Mouse (Mus musculus): ENCODE measurements around the gene Slc34a3.
"Not testable (repeated sequence)": the region's sequence is repeated elsewhere in the genome, so short reads cannot be mapped to it uniquely, and the experiment has no call there.

The Slc34a3 gene

DNA sequence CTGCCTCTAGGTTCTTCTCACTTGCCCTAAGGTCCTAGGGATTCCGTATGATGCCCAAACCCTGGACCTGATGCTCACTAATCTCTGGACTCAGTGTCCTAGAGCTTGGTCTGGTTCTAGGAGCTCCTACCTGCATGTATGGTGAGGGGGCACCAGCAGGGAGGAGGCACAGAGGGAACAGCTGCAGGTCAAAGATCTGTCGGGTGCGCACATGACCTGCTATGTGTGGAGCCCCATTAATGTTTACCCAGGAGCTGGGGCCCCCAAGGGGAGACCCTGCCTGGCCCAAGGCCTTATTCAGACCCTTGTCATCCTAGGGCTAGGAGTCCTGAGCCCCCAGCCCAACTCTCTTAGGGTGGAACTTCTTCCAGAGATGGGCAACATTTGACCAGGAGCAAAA, at the start of gene Slc34a3:
Gene Slc34a3, minus strand, starts transcription at position 315 of the 400 bp plus-strand sequence.
- DNase-seq (ENCODE audit: low spot score), result no peak

DNA sequence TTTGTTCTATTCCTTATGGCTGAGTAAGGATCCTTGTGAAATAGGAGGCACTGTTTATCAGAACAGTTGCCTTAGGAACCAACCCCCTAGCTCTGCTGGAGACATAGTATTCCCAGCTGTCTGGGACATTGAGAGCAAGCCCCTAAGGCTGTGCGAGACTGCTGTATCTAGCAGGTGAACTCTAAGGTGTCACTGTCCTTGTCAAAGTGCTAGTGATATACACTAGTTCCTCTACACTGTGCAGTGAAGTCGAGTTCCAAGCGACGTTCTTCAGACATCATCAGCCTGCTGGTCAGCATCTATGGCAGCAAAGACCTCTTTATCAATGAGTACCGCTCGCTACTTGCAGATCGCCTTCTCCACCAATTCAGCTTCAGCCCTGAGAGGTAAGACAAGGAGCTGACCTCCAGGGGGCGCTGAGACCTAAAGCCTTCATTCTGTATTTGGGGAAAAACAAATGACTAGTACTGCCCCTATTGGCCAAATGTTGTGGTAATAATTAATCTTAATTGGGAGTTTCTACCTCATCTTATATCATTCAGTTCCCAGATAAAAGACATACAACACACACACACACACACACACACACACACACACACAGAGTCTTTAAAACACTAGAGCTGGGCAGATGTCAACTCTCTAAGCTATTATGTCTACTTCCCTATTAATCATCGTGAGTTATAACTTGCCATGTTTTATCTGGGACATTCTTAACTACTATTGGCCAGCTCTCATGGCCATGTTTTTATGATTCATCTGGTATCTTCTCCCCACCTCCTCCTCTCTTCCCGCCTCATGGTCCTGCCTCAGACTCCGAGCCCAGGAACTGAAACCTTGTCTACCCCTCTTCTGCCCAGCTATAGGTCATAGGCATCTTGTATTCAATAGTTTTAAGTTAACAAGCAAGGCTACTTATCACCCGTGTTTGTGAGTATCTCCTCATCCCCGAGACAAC, 45.0 kb upstream of the Slc34a3 start:
- peak; percentile 76 for DNase-seq (ENCODE audit: low spot score)

DNA sequence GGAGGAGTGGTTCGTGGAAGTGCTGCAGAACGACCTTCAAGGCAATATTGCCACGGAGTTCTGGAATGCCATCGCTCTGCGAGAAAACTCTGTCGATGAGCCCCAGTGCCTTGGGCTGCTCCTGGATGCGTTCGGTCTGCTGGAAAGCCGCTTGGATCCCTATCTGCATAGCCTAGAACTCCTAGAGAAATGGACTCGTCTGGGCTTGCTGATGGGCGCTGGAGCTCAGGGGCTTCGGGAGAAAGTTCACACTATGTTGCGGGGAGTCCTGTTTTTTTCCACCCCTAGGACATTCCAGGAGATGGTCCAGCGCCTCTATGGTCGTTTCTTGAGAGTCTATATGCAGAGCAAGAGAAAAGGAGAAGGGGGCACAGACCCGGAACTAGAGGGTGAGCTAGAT, 38.8 kb upstream of the Slc34a3 start:
- DNase-seq (ENCODE audit: low spot score), result no peak

DNA sequence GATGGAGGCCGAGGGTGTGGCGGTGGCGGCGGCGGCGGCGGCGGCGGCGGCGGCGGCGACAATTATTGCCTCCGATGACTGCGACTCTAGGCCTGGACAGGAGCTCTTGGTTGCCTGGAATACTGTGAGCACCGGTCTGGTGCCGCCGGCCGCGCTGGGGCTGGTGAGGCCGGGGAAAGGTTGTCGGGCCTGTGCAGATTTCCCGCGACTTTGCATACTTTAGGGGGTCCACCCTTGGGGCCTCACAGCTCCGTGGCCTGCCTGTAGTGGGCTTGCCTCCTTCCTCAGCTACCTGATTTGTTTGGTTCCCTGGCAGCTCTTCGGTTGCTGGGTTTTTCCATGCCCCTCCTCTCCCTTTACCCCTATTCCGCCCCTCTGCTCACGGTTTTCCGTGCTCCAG, 38.4 kb upstream of the Slc34a3 start:
- no peak for DNase-seq (ENCODE audit: low spot score)

DNA sequence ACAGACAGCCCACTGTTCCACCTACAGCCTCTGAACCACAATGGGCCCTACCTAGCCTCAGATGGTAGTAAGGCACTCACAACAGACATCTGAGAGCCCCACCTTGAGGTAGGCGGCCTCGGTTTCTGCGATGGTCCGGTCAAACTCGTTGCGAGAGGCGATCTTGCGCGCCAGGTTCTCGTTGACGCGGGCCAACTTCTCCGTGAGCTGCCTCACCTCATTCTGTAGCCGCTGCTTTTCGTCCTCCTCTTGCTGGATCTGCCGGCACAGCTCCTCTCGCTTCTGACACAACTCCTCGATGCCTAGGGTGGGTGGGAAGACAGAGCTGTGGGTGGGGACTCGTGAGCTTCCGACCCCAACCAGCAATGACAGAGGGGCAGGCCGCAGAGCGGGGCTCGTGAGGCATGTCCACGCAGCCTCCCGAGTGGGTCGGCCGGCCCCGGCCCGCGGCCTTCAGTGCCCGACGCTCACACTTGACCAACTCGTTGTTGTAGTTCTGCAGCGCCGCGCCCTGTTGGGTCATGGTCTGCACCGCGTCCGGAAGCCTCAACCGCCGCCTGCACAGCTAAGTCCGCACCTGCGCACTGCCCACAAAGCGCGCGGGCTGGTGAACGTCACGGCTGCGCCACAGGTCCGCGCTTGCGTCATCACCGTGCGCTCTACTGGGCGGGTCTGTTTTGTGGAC, 37.8 kb upstream of the Slc34a3 start, which contains the start of the genes Ssna1 and Anapc2:
Gene Ssna1, minus strand, starts transcription at position 612 of the 685 bp plus-strand sequence.
Gene Anapc2, plus strand, starts transcription at position 652 of the 685 bp plus-strand sequence.
- peak; percentile 97 for DNase-seq (ENCODE audit: low spot score)

DNA sequence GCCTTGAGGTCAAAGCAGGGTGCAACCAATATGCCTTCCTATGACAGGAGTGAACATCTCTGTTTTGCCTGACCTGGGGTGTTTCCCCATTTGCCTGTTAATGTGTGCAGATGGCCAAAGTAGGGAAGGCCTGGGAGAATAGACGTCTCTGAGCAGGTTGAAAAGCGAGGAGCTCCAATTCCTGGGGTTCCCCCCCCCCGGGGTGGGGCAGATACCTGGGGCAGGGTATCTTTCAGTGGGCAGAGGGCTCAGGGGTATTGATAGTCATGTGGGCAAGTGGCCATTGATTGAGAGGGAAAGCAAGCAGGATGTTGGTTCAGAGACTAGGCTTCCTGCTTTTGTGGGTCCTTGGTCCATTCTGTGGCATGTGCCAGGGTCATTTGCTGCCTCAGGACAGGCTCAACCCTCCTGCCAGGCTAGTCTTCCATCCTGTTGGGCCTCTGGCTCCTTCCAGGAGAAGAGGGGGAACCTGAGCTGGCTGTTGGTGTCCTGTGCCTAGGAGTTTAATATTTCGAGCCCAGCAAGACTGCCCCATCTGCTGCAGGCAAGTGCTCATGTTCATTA, 33.7 kb upstream of the Slc34a3 start:
- no peak for DNase-seq (ENCODE audit: low spot score)

DNA sequence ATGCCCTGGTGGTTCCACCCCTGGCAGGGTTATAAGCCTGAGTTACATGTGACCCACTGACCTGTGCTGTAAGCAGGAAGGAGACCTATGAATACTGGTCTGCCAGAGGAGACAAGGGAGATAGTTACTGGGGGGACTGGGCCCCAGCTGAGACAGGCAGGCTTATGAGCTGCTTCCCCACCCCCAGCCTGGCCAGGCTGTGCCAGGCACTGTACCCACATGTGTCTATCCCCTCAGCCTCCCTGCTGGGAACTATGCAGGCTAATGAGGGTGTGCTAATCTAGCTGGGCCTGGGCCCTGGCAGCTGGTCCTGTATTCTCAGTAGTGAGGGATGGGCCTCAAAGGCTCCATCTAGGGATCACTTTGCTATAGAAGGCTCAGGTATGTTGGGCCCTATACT, 33.1 kb upstream of the Slc34a3 start:
- no peak for DNase-seq (ENCODE audit: low spot score)

DNA sequence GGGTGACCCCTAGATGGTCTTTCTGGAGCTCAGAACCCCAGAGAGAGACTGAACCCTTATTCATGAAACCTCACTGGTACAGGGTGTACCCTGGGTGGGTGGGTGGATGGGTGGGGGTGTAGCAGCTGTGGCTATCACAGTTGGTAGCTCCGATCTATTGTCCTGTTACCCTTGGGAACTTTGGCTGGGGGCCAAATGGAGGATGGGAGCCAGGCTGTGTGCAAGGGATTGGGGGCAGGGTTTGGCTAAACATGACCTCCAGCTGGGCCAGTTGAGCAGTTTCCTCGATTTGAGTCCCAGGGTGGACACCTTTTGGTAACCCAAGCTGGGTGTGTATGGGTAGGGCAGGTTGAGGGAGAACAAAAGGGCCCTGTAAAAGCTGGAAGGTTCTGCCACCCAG, 32.6 kb upstream of the Slc34a3 start:
- DNase-seq (ENCODE audit: low spot score), result no peak

DNA sequence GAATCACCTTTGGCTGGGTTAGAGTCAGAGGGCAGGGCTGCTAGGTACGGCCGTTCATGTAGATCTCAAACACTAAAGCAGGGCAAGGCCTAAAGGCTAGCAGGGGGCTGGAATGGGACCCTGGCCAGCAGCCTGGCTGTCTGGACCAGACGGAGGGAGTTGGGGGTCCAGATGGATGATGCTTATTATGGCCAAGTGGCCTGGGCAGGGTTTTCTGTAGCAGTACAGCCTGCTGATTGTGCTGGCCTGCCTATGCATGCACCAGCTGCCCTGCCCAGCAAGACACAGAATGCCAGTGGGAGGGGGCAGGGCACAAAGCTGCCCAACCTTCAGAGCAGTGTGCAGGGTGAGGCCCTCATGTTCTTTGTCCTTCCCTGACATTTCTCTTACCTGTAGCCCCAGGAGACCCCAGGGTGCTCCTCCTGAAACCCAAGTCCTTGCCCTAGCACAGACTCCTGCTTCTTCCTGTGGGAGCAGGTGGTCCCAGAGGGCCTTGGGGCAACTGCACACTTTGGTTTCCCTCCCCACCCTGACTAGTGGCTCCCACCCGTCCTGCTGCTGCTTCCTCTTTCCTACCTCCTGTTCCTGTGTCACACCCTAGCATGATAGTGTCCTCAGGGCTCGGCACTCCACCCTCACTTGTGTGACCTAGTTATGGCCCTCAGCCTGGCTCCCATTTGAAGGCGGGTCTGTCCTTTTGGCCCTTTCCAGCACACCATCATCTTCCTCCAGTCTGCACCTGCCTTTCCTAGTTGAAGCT, 31.9 kb upstream of the Slc34a3 start:
- DNase-seq (ENCODE audit: low spot score), result no peak

DNA sequence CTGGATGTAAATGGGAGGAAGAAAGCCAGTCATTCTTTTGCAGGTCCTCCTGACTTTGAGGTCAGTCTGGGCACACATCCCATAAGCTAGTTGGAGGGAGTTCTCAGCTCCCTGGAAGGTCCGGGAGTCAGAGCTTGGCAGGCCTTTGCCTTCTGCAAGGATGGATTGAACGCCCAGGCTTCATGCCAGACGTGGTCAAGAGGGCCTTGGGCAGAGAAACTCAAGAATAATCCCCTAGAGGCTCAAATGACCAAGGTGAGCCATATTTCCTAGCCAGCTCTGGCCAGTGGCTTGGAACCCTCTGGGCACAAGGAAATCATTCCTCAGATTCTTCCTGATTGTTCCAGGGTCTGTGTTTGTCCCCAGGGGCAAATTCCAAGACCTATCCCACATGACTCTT, 30.7 kb upstream of the Slc34a3 start:
- no peak for DNase-seq (ENCODE audit: low spot score)

DNA sequence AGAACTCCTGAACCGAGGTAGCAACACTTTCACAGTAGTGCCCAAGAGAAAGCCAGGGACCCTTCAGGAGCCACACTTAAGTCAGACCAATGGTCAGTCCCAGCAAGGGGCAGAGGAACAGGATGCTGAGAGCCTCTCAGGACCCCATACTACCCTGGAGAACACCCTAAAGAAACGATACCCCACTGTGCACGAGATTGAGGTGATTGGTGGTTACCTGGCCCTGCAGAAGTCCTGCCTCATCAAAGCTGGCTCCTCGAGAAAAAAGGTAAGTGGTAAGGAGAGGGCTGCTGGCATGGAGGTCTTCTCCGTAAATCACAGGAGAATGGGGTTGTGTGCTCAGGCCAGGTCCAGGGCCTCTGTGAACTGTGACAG, 30.1 kb upstream of the Slc34a3 start:
- DNase-seq (ENCODE audit: low spot score), result no peak

DNA sequence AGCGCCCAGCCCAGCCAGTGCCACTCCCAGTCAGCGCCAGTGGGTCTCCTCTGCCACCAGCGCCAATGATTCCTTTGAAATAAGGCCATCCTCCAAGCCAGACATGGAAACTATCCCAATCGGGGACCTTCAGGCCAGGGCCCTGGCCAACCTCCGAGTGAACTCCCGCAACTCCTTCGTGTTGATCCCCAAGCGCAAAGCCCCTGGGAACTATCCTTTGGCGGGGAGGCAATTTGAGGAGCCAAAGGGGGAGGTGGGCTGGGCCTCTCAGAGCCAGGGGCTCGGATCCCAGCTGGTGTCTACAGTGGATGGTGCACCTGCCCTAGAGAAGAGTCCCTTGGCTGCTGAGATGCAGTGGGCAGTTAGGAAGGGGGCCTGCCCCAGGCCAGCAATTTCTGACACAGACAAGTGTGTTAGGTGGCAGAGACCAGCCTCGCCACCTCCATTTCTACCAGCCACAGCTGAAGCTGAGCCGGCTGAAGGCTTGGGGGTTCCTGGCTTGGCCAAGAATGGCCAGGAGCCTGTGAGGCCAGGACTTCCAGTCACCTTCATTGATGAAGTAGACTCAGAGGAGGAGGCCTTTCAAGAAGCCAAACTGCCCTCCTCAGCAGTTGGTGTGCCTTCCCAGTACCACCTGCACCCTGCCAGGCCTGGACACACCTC, 29.6 kb upstream of the Slc34a3 start:
- DNase-seq (ENCODE audit: low spot score), result no peak

DNA sequence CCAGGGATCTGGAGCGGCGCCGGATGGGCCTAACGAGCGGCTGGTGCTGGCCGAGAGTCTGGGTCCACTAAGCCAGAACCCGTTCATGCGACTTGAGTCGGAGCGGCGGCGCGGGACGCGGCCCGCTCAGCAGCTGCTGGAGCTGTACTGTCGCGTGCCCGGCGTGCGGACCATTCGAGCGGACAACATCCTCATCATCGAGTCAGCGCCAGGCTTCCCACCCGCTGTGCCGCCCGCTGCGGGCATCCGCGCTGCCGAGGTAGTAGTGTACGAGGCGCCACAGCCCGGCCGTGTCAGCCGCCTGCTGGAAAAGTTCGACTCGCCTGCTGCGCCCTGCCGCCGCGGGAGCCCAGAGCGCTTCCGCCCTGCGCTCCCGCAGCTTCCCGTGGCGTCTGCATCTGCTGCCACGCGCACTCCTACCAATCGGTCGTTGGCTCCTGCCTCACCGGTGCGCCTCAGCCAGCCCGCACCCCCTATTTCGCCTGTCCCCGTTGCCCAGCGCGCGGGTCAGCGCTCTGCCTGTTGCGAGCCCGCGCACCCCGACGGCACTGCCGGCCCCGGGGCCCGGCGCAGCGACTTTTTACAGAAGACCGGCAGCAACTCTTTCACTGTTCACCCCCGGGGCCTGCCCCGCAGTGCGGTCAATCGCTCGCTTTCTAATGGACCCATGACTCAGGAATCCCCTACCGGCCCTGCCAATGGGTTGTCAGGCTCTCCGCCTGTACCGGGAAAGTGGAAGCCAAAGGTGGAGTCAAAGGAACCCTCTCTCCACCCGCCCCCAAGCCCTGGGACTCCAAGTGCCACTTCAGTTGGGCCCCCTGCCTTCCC, 28.8 kb upstream of the Slc34a3 start:
- DNase-seq (ENCODE audit: low spot score), result peak; percentile 72

DNA sequence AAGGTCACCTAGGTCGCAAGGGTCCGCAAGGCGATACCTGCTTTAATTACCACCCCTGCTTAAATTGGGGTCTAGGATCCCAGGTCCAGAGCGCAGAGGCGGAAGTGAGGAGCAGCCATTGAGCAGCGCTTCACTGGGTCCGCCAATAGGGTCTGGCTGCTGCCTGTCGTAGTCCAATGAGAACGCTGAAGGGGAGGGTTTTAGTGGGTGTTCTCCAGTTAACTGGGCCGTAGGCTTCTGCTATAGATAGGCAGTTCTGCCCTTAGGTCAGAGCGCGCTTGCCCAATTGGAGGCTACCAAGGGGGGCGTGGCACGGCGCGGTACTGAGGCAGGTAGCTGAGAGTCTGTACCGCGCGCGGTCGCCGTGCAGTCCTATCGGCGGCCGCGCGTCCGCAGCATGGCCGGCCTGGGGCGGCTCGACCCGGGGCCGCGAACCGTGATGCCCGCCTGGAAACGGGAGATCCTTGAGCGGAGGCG, 28.2 kb upstream of the Slc34a3 start, which contains the start of gene Tprn:
Gene Tprn, plus strand, starts transcription at position 328 of the 477 bp plus-strand sequence.
- peak; percentile 93 for DNase-seq (ENCODE audit: low spot score)

DNA sequence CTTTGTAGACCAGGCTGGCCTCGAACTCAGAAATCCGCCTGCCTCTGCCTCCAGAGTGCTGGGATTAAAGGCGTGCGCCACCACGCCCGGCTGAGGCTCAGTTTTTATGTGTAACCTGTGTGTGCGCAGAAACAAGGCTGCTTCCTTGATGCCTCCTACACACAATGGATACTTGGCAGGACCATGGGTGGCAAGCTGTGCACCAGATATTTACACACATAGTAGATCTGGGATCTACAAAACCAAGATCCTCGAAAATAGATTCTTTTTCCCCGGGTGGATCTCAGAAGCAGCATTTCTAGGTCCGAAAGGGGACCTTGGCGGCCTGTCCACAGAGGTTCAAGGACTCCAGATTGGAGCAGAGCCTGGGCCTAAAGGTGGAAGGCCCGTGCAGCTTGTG, 27.7 kb upstream of the Slc34a3 start:
- DNase-seq (ENCODE audit: low spot score), result no peak

DNA sequence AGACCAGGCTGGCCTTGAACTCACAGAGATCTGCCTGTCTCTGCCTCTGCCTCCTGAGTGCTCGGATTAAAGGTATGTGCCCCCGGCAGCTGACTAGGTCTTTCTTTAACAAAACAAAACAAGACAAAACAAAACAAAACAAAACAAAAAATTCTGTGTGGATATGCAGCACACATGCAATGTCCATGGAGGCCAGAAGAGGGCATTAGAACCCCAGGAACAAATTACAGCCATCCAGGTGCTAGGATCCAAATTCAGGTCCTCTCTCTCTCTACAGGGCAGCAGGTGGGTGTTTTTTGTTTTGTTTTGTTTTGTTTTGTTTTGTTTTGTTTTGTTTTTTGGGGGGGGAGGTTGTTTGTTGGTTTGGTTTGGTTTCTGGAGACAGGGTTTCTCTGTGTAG, 24.7 kb upstream of the Slc34a3 start:
- DNase-seq (ENCODE audit: low spot score), result peak; percentile 20

DNA sequence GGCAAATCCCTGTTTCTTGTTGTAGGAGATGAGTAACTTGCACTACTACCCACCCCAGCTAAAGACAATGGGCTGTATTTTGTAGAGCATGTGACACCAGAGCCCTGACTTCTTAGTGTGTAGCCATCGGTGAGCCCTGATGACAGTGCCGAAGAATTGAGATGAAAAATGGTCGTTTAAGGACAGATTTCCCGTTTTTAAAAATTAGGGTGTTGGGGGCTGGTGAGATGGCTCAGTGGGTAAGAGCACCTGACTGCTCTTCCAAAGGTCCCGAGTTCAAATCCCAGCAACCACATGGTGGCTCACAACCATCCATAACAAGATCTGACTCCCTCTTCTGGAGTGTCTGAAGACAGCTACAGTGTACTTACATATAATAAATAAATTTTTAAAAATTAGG, 23.1 kb upstream of the Slc34a3 start:
- DNase-seq (ENCODE audit: low spot score), result not testable (repeated sequence)

DNA sequence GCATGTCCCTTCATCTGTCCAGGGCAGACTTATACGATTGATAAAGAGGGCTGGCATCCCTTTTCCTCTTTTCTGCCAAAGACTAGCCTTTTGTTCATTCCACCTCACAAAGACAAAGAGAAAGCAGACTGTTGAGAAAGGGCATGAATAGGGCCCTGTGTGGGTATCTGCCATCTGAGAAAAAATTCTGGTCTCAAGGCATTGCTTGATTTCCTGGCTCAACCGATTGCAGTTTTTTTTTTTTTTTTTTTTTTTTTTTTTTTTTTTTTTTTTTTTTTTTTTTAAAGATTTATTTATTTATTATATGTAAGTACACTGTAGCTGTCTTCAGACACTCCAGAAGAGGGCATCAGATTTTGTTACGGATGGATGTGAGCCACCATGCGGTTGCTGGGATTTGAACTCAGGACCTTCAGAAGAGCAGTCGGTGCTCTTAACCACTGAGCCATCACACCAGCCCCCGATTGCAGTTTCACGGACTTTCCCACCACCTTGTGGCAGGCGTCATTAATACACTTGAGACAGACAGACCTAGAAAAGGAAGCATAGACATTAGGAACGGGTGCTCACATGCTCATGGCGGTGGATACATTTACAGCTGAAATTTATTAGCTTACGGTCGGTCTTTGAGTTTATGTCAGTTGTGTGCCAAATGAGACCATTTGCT, 22.4 kb upstream of the Slc34a3 start:
- peak; percentile 73 for DNase-seq (ENCODE audit: low spot score)

DNA sequence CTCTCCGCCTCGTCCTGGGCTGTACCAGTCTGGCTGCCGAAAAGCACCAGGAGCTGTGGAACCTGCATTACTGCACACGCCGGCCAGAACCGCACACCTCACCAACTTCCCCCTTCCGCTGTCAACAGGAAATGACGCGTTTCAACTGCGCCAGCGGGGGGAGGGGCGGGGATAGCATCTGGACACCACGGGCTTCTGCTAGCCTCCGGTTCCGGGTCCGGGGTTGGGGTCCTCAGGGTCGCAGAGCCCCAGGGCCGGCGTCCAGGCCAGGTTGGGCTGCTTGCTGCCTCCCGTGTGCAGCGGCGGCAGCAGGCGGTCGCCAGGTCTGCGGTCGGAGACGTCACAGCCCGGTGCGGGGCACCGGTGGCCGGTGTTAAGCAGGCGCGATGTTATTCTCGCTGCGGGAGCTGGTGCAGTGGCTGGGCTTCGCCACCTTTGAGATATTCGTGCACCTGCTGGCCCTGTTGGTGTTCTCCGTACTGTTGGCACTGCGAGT, 21.2 kb upstream of the Slc34a3 start, which contains the start of gene Tmem203:
Gene Tmem203, plus strand, starts transcription at position 156 of the 496 bp plus-strand sequence.
- DNase-seq (ENCODE audit: low spot score), result peak; percentile 90

All from T-cell, adult 2 months (primary cell).